Mouse (Mus musculus): ENCODE results near the gene Coa4.
A peak's percentile ranks its signal among the peaks of the same experiment; 100 is the strongest.

The Coa4 gene

GRCm38 (mm10) chr7:100504740-100505487, 32.0 kb upstream of the Coa4 start:
- no peak for DNase-seq

GRCm38 (mm10) chr7:100506494-100506893, 30.4 kb upstream of the Coa4 start:
- no peak for DNase-seq

GRCm38 (mm10) chr7:100508670-100509069, 28.2 kb upstream of the Coa4 start:
- DNase-seq, result peak; percentile 28

- no peak for DNase-seq
Measured at GRCm38 (mm10) chr7:100511602-100512001, 25.3 kb upstream of the Coa4 start.

GRCm38 (mm10) chr7:100514573-100514972, 22.3 kb upstream of the Coa4 start, which contains the start of gene Dnajb13:
Gene Dnajb13 (minus strand): TSS chr7:100514960.
- no peak for DNase-seq

- DNase-seq, result no peak
Measured at GRCm38 (mm10) chr7:100520204-100520603, 16.7 kb upstream of the Coa4 start.

GRCm38 (mm10) chr7:100520663-100521285, 16.1 kb upstream of the Coa4 start:
- peak; percentile 84 for DNase-seq

GRCm38 (mm10) chr7:100522222-100522621, 14.6 kb upstream of the Coa4 start:
- DNase-seq, result no peak

- DNase-seq, result no peak
Measured at GRCm38 (mm10) chr7:100524669-100525068, 12.2 kb upstream of the Coa4 start.

GRCm38 (mm10) chr7:100530766-100531165, 6.1 kb upstream of the Coa4 start:
- peak; percentile 23 for DNase-seq

GRCm38 (mm10) chr7:100533503-100533902, 3.4 kb upstream of the Coa4 start:
- DNase-seq, result peak; percentile 43

GRCm38 (mm10) chr7:100534216-100534615, 2.7 kb upstream of the Coa4 start:
- no peak for DNase-seq

- DNase-seq, result no peak
Measured at GRCm38 (mm10) chr7:100535831-100536230, 1.0 kb upstream of the Coa4 start.

- DNase-seq, result peak; percentile 39
Measured at GRCm38 (mm10) chr7:100537519-100537902, 640 bp downstream of the Coa4 start.

- peak; percentile 72 for DNase-seq
Measured at GRCm38 (mm10) chr7:100539516-100539915, 2.6 kb downstream of the Coa4 start.

GRCm38 (mm10) chr7:100544437-100544836, 7.6 kb downstream of the Coa4 start:
- no peak for DNase-seq

- no peak for DNase-seq
Measured at GRCm38 (mm10) chr7:100547631-100548030, 10.8 kb downstream of the Coa4 start.

GRCm38 (mm10) chr7:100549796-100550195, 12.9 kb downstream of the Coa4 start:
- no peak for DNase-seq

GRCm38 (mm10) chr7:100550338-100551007, 13.6 kb downstream of the Coa4 start:
- DNase-seq, result peak; percentile 46

- no peak for DNase-seq
Measured at GRCm38 (mm10) chr7:100554939-100555338, 18.1 kb downstream of the Coa4 start.

- DNase-seq, result no peak
Measured at GRCm38 (mm10) chr7:100555431-100555951, 18.6 kb downstream of the Coa4 start.

- no peak for DNase-seq
Measured at GRCm38 (mm10) chr7:100557241-100557640, 20.4 kb downstream of the Coa4 start.

- no peak for DNase-seq
Measured at GRCm38 (mm10) chr7:100559331-100559730, 22.5 kb downstream of the Coa4 start.

All from lung, postnatal 36 days (tissue).